Mouse (Mus musculus): ENCODE measurements around the gene Plk5.

DNA sequence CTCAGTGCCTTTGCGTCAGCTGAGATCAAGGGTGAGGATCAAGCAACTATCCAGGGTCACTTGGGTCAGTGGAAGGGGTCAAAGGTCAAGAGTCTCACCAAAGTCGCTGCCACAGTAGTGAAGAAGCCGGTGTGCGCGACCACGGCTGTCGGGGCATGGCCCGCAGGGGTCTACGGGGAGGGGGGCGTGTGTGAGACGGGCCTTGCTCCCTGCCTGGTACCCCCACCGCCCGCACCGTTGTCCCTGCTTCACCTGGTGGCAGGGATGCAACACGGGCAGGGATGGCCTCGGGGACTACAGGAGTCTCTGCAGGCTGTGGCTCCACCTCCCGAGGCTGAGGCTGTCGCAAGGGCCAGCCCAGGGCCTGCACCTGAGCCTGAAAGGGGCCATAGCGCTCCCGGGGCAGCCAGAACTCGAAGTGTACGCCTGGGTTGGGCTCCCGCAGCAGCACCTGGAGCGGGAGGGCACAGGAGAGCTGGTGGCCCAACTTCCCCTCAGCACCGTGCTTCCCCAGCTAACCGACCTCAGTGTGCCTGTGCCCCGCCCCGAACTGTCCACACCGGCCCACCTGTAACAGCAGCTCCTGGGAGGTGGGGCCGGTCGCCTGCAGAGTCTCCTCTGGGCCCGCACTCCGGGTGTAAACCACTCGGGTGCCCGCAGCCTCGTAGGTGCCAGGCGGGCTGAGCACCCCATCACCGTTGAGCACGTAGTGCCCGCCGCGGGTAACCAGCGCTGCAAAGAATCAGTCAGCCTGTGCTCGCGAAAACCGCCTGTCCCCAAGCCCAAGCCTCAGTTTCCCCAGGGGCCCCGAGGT lies 14.6 kb upstream of the Plk5 start:
- TF ChIP-seq POLR2A (IDR thresholded peaks at IDR 0.05; ENCODE audit: borderline replicate concordance, extremely low read depth, low read depth, low read length) (no peak), CTCF (IDR thresholded peaks at IDR 0.05; ENCODE audit: insufficient read depth, low read length) (no peak)

All from lung, adult 2 months (tissue).